In genomic region chr12:85862514-85862913, GRCm38 (mm10) we compare ENCODE assay signal across 8 mouse cellular contexts. TPM values are rescaled to one million over a fixed set of nuclear protein-coding genes. Genes with fewer than 3 reads are reported as not detected.
DNase-seq lines count a peak whose midpoint lies in the region; TF ChIP-seq lines count a peak whose summit lies in the region.

No protein-coding gene starts in this region.

- no peak overlapping the region for H3K4me3 ChIP-seq in layer of hippocampus, adult 2 months

- H3K27ac ChIP-seq in layer of hippocampus, adult 2 months = peak overlapping the region; percentile 70

- TF ChIP-seq CTCF in layer of hippocampus, adult 2 months (conservative IDR thresholded peaks at IDR 0.05) = no peak

- peak; percentile 27 for DNase-seq in adrenal gland, postnatal 14 days
- no peak for DNase-seq in adrenal gland, postnatal 36 days
- DNase-seq in layer of hippocampus, adult 2 months (ENCODE audit: low spot score in 2 of 2) = no peak
- no peak for DNase-seq in layer of hippocampus, postnatal 36 days
- DNase-seq in Muller cell, postnatal 12 days (ENCODE audit: inconsistent ontology term) = peak; percentile 64
- peak; percentile 32 for DNase-seq in gastrocnemius, postnatal 25 days
- DNase-seq in frontal cortex, postnatal 25 days (ENCODE audit: low spot score in 2 of 2) = no peak
- no peak for DNase-seq in c-Kit-positive CD71-positive TER-119-positive erythroid progenitor cells, embryonic 14.5 days (ENCODE audit: low spot score)

RNA-seq across cellular contexts. Expression of gene Ttll5, which starts 38.1 kb away (rescaled TPM):
- 18.0 and 21.9 TPM in 2 replicates for total RNA-seq in adrenal gland, postnatal 14 days (2021)
- 10 to 100 TPM; 17.3 to 29.2 TPM for total RNA-seq in adrenal gland, postnatal 36 days (2021)
- 10 to 100 TPM; 48.5 to 48.6 TPM for total RNA-seq in layer of hippocampus, adult 2 months (2021)
- 10 to 100 TPM; 48.0 to 58.4 TPM for total RNA-seq in layer of hippocampus, postnatal 36 days (2021)
- 1 to 10 TPM; 5.8 to 7.3 TPM for total RNA-seq in gastrocnemius, postnatal 25 days (2021)

RNA-seq across cellular contexts. Expression of gene Erg28, which starts 38.2 kb away (rescaled TPM):
- 28.5 and 29.1 TPM in 2 replicates for total RNA-seq in adrenal gland, postnatal 14 days (2021)
- total RNA-seq in adrenal gland, postnatal 36 days (2021) = 10 to 100 TPM; 36.8 to 42.8 TPM
- total RNA-seq in layer of hippocampus, adult 2 months (2021) = 10 to 100 TPM; 57.2 to 62.6 TPM
- 10 to 100 TPM; 51.6 to 55.7 TPM for total RNA-seq in layer of hippocampus, postnatal 36 days (2021)
- total RNA-seq in gastrocnemius, postnatal 25 days (2021) = 1 to 10 TPM; 2.7 to 3.8 TPM

Comparison
In these comparisons a context has a peak if more than half of its experiments do, and no peak if none do; other contexts are left out.
1. DNase-seq: peak in adrenal gland, postnatal 14 days (single experiment), Muller cell, postnatal 12 days (single experiment) and gastrocnemius, postnatal 25 days (single experiment); none in adrenal gland, postnatal 36 days (0 of 2), layer of hippocampus, adult 2 months (0 of 2), layer of hippocampus, postnatal 36 days (0 of 2), frontal cortex, postnatal 25 days (0 of 2) and c-Kit-positive CD71-positive TER-119-positive erythroid progenitor cells, embryonic 14.5 days (single experiment).